In the genomic region with DNA sequence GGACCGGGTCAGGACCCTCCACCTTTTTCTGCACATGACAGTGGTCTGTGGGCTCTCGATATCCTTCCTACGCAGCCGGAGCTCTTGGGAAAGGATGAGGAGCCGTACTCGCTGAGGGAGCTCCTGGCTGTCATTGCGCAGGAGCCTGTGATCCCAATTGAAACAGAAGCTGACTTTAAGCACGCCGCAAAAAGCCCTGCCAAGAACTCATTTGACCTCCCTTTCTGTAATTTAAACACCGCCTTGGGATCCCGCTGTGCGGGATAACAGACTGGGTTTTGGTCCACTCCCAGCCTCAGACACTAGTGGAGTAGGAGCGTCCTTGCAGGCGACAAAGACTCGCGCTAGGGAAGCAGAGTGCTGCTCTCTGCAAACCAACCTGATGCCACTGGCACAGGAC, we compare ENCODE assay signal across 9 mouse cellular contexts. TPM values are rescaled to one million over a fixed set of nuclear protein-coding genes. Genes with fewer than 3 reads are reported as not detected.
DNase-seq lines count a peak whose midpoint lies in the region; ATAC-seq and TF ChIP-seq lines count a peak whose summit lies in the region.
"Had no signal": no experiment of that assay in that cellular context is flagged by ENCODE, and none has a peak within 500 bp of the region (broad histone marks: within the 10 kb centered on the region; RNA-seq: fewer than 3 reads in every experiment).

No protein-coding gene starts in this region.

- peak overlapping the region; percentile 68 for H3K4me3 ChIP-seq in heart, embryonic 10.5 days
- H3K4me3 ChIP-seq in ES-Bruce4 (ENCODE audit: low read depth, low read length) (no peak overlapping the region), myocyte (no peak overlapping the region)
- peak overlapping the region; percentile 69 for H3K4me3 ChIP-seq in forebrain, embryonic 10.5 days
- peak overlapping the region; percentile 52 for H3K4me3 ChIP-seq in hindbrain, postnatal 0 days (ENCODE audit: low read length)

- H3K79me2 ChIP-seq in myocyte (ENCODE audit: control insufficient read depth, insufficient read depth): no peaks in the 10 kb centered on the region

- H3K27ac ChIP-seq in heart, embryonic 10.5 days: no peak overlapping the region
- no peak overlapping the region for H3K27ac ChIP-seq in ES-Bruce4 (ENCODE audit: insufficient read depth, low read length)
- no peak overlapping the region for H3K27ac ChIP-seq in forebrain, embryonic 10.5 days
- no peak overlapping the region for H3K27ac ChIP-seq in hindbrain, postnatal 0 days

- H3K4me2 ChIP-seq in hindbrain, postnatal 0 days (ENCODE audit: low read depth, low read length): peak overlapping the region; percentile 98
- H3K4me2 ChIP-seq in myocyte (ENCODE audit: low read depth): peak overlapping the region; percentile 55

- no peaks in the 10 kb centered on the region for H3K9me3 ChIP-seq in heart, embryonic 10.5 days
- no peaks in the 10 kb centered on the region for H3K9me3 ChIP-seq in ES-Bruce4 (replicated peaks; ENCODE audit: control insufficient read depth, insufficient read depth, low read length, poor library complexity, severe bottlenecking)
- no peaks in the 10 kb centered on the region for H3K9me3 ChIP-seq in forebrain, embryonic 10.5 days
- H3K9me3 ChIP-seq in hindbrain, postnatal 0 days (ENCODE audit: low read length): no peaks in the 10 kb centered on the region

- 19% methylated on average over 16 of the region's 16 CpGs for WGBS in heart, embryonic 10.5 days
- 12% methylated on average over 16 of the region's 16 CpGs for WGBS in forebrain, embryonic 10.5 days
- 6% methylated on average over 16 of the region's 16 CpGs for WGBS in hindbrain, postnatal 0 days

- peaks cover 66% of the 10 kb centered on the region for H3K27me3 ChIP-seq in heart, embryonic 10.5 days (ENCODE audit: insufficient read depth, poor library complexity, severe bottlenecking)
- H3K27me3 ChIP-seq in ES-Bruce4 (ENCODE audit: control insufficient read depth, insufficient read depth, low read length, poor library complexity, severe bottlenecking) (peaks cover 2% of the 10 kb centered on the region; the same call in 1 of the 2 replicates), myocyte (ENCODE audit: control insufficient read depth, insufficient read depth, insufficient read length) (peaks cover 18% of the 10 kb centered on the region)
- peaks cover 57% of the 10 kb centered on the region for H3K27me3 ChIP-seq in forebrain, embryonic 10.5 days (ENCODE audit: poor library complexity, severe bottlenecking)
- H3K27me3 ChIP-seq in hindbrain, postnatal 0 days (ENCODE audit: insufficient read depth, low read length): peaks cover 11% of the 10 kb centered on the region

- ATAC-seq in hindbrain, postnatal 0 days: peak; percentile 58; the same call in 1 of the 2 replicates

- no peaks in the 10 kb centered on the region for H3K36me3 ChIP-seq in heart, embryonic 10.5 days
- H3K36me3 ChIP-seq in ES-Bruce4 (ENCODE audit: control insufficient read depth, insufficient read depth, low read length, poor library complexity, severe bottlenecking): no peaks in the 10 kb centered on the region
- no peaks in the 10 kb centered on the region for H3K36me3 ChIP-seq in forebrain, embryonic 10.5 days (replicated peaks)
- H3K36me3 ChIP-seq in hindbrain, postnatal 0 days (ENCODE audit: insufficient read depth, low read length): no peaks in the 10 kb centered on the region
- H3K36me3 ChIP-seq in myocyte (ENCODE audit: control insufficient read depth, insufficient read depth): no peaks in the 10 kb centered on the region

- no peak for DNase-seq in heart, embryonic 10.5 days (ENCODE audit: low spot score)
- no peak for DNase-seq in heart, adult 9 months (ENCODE audit: low spot score in 2 of 2)
- DNase-seq in forebrain, embryonic 10.5 days (ENCODE audit: extremely low spot score, low spot score): peak; percentile 25
- peak; percentile 39 for DNase-seq in hindbrain, postnatal 0 days (ENCODE audit: low spot score)
- no peak for DNase-seq in thymus, postnatal 0 days (ENCODE audit: low spot score)
- no peak for DNase-seq in yolk sac, embryonic 10.5 days (ENCODE audit: low spot score)

- TF ChIP-seq POLR2A in ES-Bruce4 (IDR thresholded peaks at IDR 0.05; ENCODE audit: insufficient read depth, low read length) (no peak), myocyte (IDR thresholded peaks at IDR 0.05; ENCODE audit: insufficient read length, low read depth) (no peak)

- no peak for TF ChIP-seq EP300 in ES-Bruce4 (IDR thresholded peaks at IDR 0.05; ENCODE audit: insufficient read depth, low read depth, low read length)

- TF ChIP-seq CTCF in ES-Bruce4 (IDR thresholded peaks at IDR 0.05; ENCODE audit: low read depth, low read length): no peak
- TF ChIP-seq CTCF in hindbrain, postnatal 0 days (IDR thresholded peaks at IDR 0.05; ENCODE audit: low read depth): no peak

- H3K9ac ChIP-seq in ES-Bruce4 (ENCODE audit: low read depth, poor library complexity, severe bottlenecking): 0 out of 2 replicates have a peak overlapping the region, but pooled peaks have one; percentile 28
- H3K9ac ChIP-seq in hindbrain, postnatal 0 days (replicated peaks; ENCODE audit: low read length): peak overlapping the region; percentile 45; the same call in 1 of the 2 replicates

- H3ac ChIP-seq in myocyte (ENCODE audit: control insufficient read depth, insufficient read length): peak overlapping the region; percentile 24

- peaks cover 14% of the 10 kb centered on the region for H3K4me1 ChIP-seq in heart, embryonic 10.5 days
- no peaks in the 10 kb centered on the region for H3K4me1 ChIP-seq in ES-Bruce4 (ENCODE audit: control insufficient read depth, insufficient read depth, low read length)
- peaks cover 14% of the 10 kb centered on the region for H3K4me1 ChIP-seq in forebrain, embryonic 10.5 days
- H3K4me1 ChIP-seq in hindbrain, postnatal 0 days (ENCODE audit: insufficient read depth, low read length): peaks cover 4% of the 10 kb centered on the region; the same call in 1 of the 2 replicates

TF ChIP-seq in myocyte, 11 proteins besides CTCF, POLR2A, EP300 and RAD21:
- no peak for TF ChIP-seq REST (IDR thresholded peaks at IDR 0.05; ENCODE audit: insufficient read depth, insufficient read length)
- no peak for TF ChIP-seq E2F4 (IDR thresholded peaks at IDR 0.05; ENCODE audit: insufficient read depth)
- TF ChIP-seq MYOD1 (IDR thresholded peaks at IDR 0.05; ENCODE audit: control insufficient read depth in 1 of 3, insufficient read length in 2 of 3, low read depth in 2 of 3): no peak
- no peak for TF ChIP-seq TCF12 (IDR thresholded peaks at IDR 0.05; ENCODE audit: insufficient read depth, poor library complexity, severe bottlenecking)
- TF ChIP-seq POLR2AphosphoS2 (IDR thresholded peaks at IDR 0.05; ENCODE audit: insufficient read length, low read depth): no peak
- TF ChIP-seq MYOG (IDR thresholded peaks at IDR 0.05; ENCODE audit: control insufficient read depth in 1 of 3, insufficient read depth in 1 of 3, insufficient read length in 2 of 3, low read depth in 2 of 3): no peak
- TF ChIP-seq USF1 (IDR thresholded peaks at IDR 0.05; ENCODE audit: low read depth): no peak
- no peak for TF ChIP-seq TCF3 (IDR thresholded peaks at IDR 0.05; ENCODE audit: insufficient read length, low read depth)
- TF ChIP-seq CEBPB (IDR thresholded peaks at IDR 0.05; ENCODE audit: insufficient read depth, poor library complexity, severe bottlenecking): no peak
- TF ChIP-seq SRF (IDR thresholded peaks at IDR 0.05; ENCODE audit: control insufficient read depth, insufficient read length, low read depth): no peak
- TF ChIP-seq MAX (IDR thresholded peaks at IDR 0.05; ENCODE audit: low read depth): no peak

RNA-seq across cellular contexts. Expression of a gene that starts 0.5 kb away (rescaled TPM):
- 0.48 and 0.60 TPM in 2 replicates for polyA plus RNA-seq in heart, embryonic 10.5 days (2016; fragmentation: Nextera tagmentation; extraction: Ambion mirVana)
- polyA plus RNA-seq in ES-Bruce4 (2011; ENCODE audit: insufficient read depth, insufficient read length, low read depth, missing spikeins) (4.3 and 6.1 TPM in 2 replicates), myocyte (2012; fragmentation: generic; extraction: Trizol) (6.2 TPM)
- 0.64 and 0.82 TPM in 2 replicates for polyA plus RNA-seq in forebrain, embryonic 10.5 days (2016; fragmentation: Nextera tagmentation; extraction: Ambion mirVana)
- total RNA-seq in hindbrain, postnatal 0 days (2014; rRNA removed): 3.2 and 4.8 TPM in 2 replicates
- 5.6 and 7.3 TPM in 2 replicates for polyA plus RNA-seq in hindbrain, postnatal 0 days (2015; fragmentation: Nextera tagmentation; extraction: Ambion mirVana)
- 3.6 and 4.0 TPM in 2 replicates for polyA plus RNA-seq in thymus, postnatal 0 days (2015; fragmentation: Nextera tagmentation; extraction: Ambion mirVana)
- total RNA-seq: neutrophil, adult 5-6 weeks had no signal

Comparison
In these comparisons a context has a peak if more than half of its experiments do, and no peak if none do; other contexts are left out.
1. DNase-seq: peak in forebrain, embryonic 10.5 days (single experiment) and hindbrain, postnatal 0 days (single experiment); none in heart, embryonic 10.5 days (single experiment), heart, adult 9 months (0 of 2), thymus, postnatal 0 days (single experiment) and yolk sac, embryonic 10.5 days (single experiment).
2. H3K4me3 ChIP-seq: peak in heart, embryonic 10.5 days (single experiment), forebrain, embryonic 10.5 days (single experiment) and hindbrain, postnatal 0 days (single experiment); none in ES-Bruce4 (single experiment) and myocyte (single experiment).